In the genomic region with DNA sequence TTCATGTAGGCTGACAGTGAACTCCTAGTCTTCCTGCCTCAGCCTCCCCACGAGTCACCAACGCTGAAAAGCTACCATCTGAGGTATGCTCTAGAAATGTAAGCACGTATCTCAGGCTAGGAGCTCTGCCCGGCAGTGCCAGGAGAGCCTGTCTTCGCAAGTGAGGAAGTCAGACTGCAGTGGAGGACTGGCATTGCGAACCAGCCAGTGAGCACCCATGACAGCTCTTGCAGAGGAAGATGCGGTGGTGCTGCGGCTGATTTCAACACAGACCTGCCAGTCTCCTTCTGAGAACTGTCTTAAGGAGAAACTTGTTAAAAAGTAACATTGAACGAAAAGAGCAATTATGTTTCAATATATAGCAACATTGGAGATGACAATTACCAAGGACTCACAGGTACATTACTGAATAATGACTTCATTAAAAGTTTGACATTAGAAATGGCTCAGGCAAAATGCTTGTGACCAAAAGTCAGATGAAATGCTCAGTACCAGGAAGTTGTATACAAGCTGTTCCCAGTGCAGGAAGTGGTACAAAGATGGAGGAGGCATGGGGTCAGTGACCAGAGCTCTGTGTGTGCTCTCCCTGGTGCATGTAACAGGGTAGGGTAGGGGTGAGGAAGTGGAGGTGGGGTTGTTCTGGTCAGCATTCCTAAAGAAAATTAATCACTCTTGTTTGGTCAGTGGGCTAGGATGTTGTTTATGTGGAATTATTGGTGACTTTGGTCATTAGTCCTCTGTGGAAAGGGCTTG, we compare ENCODE assay signal across 12 mouse cellular contexts. TPM values are rescaled to one million over a fixed set of nuclear protein-coding genes. Genes with fewer than 3 reads are reported as not detected.
DNase-seq lines count a peak whose midpoint lies in the region; ATAC-seq lines count a peak whose summit lies in the region.
"Had no signal": no experiment of that assay in that cellular context is flagged by ENCODE, and none has a peak within 500 bp of the region (broad histone marks: within the 10 kb centered on the region; RNA-seq: fewer than 3 reads in every experiment).

No protein-coding gene starts in this region.

- H3K36me3 ChIP-seq in kidney, embryonic 16.5 days (ENCODE audit: insufficient read depth, low read length) = no peaks in the 10 kb centered on the region
- H3K36me3 ChIP-seq: midbrain, embryonic 12.5 days; stomach, embryonic 15.5 days had no signal

- intact Hi-C loops in left cerebral cortex, postnatal 10 days (cut with DNase I) = no loop called here

- H3K4me1 ChIP-seq in kidney, embryonic 16.5 days (ENCODE audit: insufficient read depth, low read length) = peaks cover 15% of the 10 kb centered on the region
- H3K4me1 ChIP-seq: midbrain, embryonic 12.5 days; stomach, embryonic 15.5 days had no signal

- H3K27ac ChIP-seq in kidney, embryonic 16.5 days (ENCODE audit: low read length) = no peak overlapping the region
- H3K27ac ChIP-seq: midbrain, embryonic 12.5 days had no signal

- H3K4me2 ChIP-seq in kidney, embryonic 16.5 days (replicated peaks; ENCODE audit: low read depth, low read length) = no peak overlapping the region
- H3K4me2 ChIP-seq: midbrain, embryonic 12.5 days; stomach, embryonic 15.5 days had no signal

- ATAC-seq in kidney, embryonic 16.5 days (ENCODE audit: low FRiP score, low TSS enrichment) = peak; percentile 63

- DNase-seq in kidney, adult 9 months = no peak
- peak; percentile 23 for DNase-seq in CD4-positive helper T cell, adult 2 months (ENCODE audit: low read depth, low spot score)
- DNase-seq in induced T-regulatory cell, adult 2 months (ENCODE audit: low read depth) = peak; percentile 23
- DNase-seq in natural killer cell, adult 2 months (ENCODE audit: low spot score in 2 of 2) = peak; percentile 28 to 36
- no peak for DNase-seq in urinary bladder, postnatal 14 days (ENCODE audit: low spot score)
- DNase-seq in left cerebral cortex, postnatal 10 days (ENCODE audit: extremely low spot score in 1 of 2, low spot score in 2 of 2) = no peak
- DNase-seq in frontal cortex, postnatal 14 days (ENCODE audit: low spot score in 2 of 2) = no peak
- DNase-seq: cerebellum, adult 18-20 months; gastrocnemius, postnatal 14 days had no signal

- no peaks in the 10 kb centered on the region for H3K27me3 ChIP-seq in kidney, embryonic 16.5 days (ENCODE audit: insufficient read depth, low read length)
- H3K27me3 ChIP-seq: midbrain, embryonic 12.5 days; stomach, embryonic 15.5 days had no signal

- no peak overlapping the region for H3K4me3 ChIP-seq in kidney, embryonic 16.5 days (ENCODE audit: low read length)
- H3K4me3 ChIP-seq: midbrain, embryonic 12.5 days; stomach, embryonic 15.5 days had no signal

- 78% methylated on average over 9 of the region's 9 CpGs for WGBS in kidney, embryonic 16.5 days

- H3K9me3 ChIP-seq in kidney, embryonic 16.5 days (ENCODE audit: low read length) = no peaks in the 10 kb centered on the region
- H3K9me3 ChIP-seq: midbrain, embryonic 12.5 days; stomach, embryonic 15.5 days had no signal

- no peak overlapping the region for H3K9ac ChIP-seq in kidney, embryonic 16.5 days (replicated peaks; ENCODE audit: low read length)
- H3K9ac ChIP-seq: midbrain, embryonic 12.5 days; stomach, embryonic 15.5 days had no signal

RNA-seq across cellular contexts. Expression of gene Slc38a2, which starts 58.1 kb away (rescaled TPM):
- 140 and 150 TPM in 2 replicates for polyA plus RNA-seq in kidney, embryonic 16.5 days (2015; fragmentation: Nextera tagmentation; extraction: Ambion mirVana)
- 10 to 100 TPM; 69.3 to 72.2 TPM for total RNA-seq in left cerebral cortex, postnatal 10 days (2021)

Comparison
In these comparisons a context has a peak if more than half of its experiments do, and no peak if none do; other contexts are left out.
1. DNase-seq: peak in CD4-positive helper T cell, adult 2 months (single experiment), induced T-regulatory cell, adult 2 months (single experiment) and natural killer cell, adult 2 months (2 of 2); none in kidney, adult 9 months (single experiment), urinary bladder, postnatal 14 days (single experiment), left cerebral cortex, postnatal 10 days (0 of 2) and frontal cortex, postnatal 14 days (0 of 2).